Mouse (Mus musculus) adrenal gland, postnatal 14 days (tissue): ENCODE data around the gene Gramd1b. TPM values are rescaled to one million over a fixed set of nuclear protein-coding genes. Genes with fewer than 3 reads are reported as not detected.

Experiments
- DNase-seq: peaks from one replicate; pipeline ENCODE4 v3.0.0; 2021; ENCODE audit warnings: mixed read lengths
- long read RNA-seq, 2 experiments: library from polyadenylated mRNA; stranded (forward); transcript quantifications; one replicate each; pipeline ENCODE4 v2.0.0; 2021
- total RNA-seq: library from RNA; stranded (reverse); gene quantifications from 2 replicates; pipeline ENCODE4 v1.2.3, GENCODE M21; 2021

The Gramd1b gene
- 452 and 489 TPM in 2 replicates for total RNA-seq
- long read RNA-seq, experiment 1, full-length matches to known transcripts, result 61 of 175 reads
- long read RNA-seq, experiment 1, partial matches to known transcripts, result 21 of 175 reads
- long read RNA-seq, experiment 1, other reads (novel, unspliced or antisense), result 93 of 175 reads
- long read RNA-seq, experiment 2, full-length matches to known transcripts, result 66 of 179 reads
- long read RNA-seq, experiment 2, partial matches to known transcripts, result 59 of 179 reads
- long read RNA-seq, experiment 2, other reads (novel, unspliced or antisense), result 54 of 179 reads

DNA sequence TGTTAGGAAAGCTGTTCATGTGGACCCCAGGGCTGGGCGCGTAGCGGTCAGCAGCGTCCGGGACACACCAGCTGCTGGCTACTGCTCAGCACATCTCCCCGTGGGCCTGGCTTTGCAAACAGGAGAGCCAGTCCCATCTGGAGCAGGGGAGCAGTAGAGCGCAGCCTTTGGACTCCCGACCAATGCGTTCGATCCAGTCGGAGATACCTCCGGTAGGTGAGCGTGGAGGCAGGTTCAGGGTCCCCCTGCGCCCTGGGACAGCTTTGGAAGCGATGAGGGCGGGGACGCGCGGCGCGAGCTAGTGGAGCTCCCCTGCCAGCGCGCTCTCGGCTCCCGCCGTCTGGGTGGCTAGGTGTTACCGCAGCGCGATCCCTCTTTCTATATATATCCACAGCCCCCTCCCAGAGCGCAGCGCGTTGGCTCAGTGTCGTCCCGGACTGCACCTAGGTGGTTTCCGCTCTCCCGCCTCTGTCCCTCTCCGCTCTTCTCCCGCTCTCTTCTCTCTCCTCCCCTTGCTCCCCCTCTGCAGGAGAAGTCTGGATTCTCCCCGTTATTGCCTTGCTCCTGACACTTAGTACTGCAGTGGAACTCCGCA lies at the start of gene Gramd1b:
Gene Gramd1b, minus strand, starts transcription at position 357 of the 595 bp plus-strand sequence.
- peak; percentile 43 for DNase-seq

DNA sequence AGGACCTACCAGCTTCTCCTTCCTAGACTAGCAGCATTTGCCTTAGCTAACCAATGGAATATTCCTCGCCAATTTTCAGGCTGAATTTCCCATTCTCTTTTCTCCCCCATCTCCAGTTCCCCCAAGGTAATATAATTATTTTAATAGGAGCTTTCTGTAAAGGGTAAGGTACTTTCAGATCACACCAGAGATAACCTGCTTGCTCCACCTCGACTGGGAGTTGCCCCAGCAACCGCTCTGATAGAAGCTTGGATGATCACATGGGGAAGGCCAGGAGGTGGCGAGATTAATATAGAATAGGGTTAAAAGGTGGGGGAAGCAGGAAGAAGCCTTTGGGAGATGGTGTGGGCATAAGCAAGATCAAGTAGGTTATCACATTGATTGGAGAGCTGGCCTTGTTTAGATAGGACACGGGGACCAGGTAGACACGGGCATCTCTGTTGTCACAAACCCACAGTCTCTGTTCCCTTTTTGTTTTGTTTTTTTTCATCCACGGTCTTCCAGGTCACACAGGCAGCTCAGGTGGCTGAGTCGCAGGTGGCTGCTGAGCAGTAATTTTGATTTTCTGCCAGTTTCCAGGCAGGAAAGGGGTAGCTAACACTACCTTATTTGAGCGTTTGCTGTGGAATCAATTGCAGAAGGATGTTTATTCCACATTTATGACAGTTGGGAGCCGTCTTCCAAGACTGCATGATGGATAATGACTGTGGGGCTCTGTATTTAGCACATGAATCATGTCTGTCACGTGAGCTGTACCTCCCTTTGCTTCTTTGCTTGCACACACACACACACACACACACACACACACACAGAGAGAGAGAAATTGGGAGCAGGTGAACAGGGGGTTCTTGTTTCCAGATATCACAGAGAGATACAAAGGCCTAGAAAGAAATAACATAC lies 47.8 kb upstream of the Gramd1b start:
- DNase-seq, result no peak

DNA sequence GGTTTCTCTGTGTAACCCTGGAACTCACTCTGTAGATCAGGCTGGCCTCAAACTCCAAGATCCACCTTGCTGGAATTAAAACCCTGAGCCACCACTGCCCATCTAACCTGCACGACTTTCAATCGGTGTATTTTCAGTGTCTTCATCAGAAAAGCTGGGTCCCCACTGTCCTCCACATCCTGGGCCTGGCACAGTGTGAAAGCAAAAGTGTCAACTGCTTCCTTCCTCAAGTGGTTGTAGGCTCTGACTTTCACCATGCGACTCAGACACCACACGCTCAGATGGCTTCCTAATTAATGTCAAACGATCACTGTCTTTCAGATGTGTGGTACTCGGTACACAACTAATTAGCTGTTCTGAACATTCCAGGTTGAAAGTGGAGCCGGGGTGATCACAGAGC lies 45.9 kb upstream of the Gramd1b start:
- no peak for DNase-seq

DNA sequence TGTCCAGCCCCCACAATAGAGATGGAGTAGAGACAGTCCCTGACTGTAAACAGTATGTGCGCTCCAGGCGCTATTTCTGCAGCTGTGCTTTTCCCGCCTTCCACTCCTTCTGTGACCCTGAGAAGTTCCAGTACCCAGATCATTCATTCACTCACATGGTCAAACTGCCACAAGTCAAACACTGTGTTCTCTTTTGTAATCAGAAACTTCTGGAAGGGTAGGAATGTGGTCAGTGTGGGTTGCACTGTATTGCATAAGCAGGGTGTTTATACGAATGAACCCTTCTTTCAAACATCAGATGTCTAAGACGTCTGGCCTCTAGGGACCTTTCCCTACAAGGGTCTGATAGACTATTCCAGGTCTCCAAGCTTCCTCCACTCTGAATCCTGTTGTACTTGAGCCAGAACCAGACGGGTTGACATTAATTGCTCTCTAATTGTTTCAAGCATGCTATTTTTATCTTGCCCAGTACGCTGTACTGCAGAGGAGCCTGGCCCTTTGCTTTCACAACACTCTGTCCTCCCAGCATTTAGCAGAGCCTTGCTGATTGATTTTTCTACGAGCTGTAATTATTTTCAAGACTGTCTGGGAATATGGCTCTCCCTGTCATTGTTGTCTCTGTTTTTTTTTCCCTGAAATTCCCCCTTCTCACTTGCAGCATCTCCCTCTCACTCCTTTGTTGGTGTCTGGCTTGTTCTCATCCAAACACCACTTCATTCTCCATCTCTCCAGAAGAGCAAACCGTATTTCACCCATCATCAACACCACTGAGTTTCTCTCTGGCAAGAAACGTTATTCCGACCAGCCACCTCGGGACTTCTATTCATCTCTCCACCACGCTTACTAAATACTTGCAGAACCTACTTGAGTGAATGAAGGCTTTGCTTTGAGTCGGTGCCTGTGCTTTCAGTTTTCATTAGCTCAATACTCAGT lies 44.1 kb upstream of the Gramd1b start:
- DNase-seq, result peak; percentile 40

DNA sequence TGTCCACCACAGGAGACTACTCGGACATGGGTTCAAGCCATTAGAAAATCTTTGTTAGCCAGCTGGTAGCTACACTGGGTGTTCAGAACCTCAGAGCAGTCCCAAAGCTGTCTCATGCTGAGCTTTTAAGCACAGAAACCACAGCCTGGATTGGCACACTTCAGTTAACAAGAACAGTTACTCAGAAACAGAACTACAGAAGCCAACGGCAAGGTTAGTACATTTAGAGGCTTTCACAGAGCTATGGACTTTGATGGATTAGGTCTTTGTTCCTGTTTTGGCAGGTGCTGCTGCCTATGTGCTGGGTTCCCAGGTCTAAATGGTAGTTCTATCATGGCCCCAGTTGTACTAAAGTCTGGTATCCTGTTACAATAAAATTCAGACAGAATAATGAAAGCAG lies 40.1 kb upstream of the Gramd1b start:
- DNase-seq, result no peak

DNA sequence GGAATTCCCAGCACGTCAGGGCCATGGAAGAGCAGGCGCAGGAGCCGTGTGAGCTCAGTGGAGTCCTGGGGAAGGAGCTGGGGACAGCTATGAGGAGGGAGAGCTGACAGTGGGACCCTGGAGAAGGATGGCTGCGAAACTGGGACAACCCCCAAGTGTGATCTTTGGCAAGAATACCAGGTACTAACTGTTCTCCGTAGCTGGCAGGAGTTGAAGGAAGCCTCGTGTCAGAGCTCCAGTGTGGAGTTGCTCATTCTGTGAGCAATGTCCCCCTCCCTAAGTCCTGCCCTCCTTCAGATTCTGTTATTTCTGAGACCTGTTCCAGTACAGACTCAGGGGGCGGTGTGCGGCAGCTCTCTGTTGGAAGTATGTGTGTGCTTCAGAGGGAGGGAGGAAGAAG lies 36.9 kb upstream of the Gramd1b start:
- peak; percentile 12 for DNase-seq

DNA sequence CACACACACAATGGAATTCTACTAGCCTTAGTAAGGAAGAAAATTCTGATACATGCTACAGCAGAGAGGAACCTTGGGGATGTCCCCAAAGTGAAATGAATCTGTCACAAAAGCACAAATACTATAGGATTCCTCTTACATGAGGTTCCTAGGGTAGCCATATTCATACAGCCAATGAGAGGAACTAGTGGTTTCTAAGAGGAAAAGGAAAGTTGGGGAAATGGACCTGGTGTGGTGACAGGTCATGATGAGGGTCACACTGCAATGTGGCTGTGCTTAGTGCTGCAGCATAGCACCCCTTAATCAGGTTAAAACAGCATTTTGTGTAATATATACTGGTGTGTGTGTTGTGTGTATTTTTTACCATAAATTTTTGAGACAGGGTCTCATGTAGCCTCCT lies 32.6 kb upstream of the Gramd1b start:
- no peak for DNase-seq

DNA sequence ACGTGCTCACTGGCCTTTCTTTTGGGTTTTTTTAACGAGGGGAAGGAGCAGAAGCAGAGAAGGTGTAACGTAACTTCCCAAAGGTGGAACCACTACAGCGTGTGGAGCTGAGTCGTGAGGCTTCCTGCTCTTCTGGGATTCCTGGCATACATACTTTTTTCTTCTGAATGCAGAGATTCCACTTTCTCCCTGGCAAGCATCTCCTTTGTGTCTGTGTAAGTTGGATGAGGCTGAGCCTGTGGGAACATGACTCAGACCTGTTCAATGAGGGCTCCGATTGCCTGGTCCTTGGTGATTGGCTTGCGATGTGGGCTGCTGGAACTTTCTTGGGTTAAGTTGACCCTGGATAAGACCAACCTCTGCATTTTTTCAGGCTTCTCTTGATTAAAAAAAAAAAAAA lies 28.5 kb upstream of the Gramd1b start:
- DNase-seq, result no peak

DNA sequence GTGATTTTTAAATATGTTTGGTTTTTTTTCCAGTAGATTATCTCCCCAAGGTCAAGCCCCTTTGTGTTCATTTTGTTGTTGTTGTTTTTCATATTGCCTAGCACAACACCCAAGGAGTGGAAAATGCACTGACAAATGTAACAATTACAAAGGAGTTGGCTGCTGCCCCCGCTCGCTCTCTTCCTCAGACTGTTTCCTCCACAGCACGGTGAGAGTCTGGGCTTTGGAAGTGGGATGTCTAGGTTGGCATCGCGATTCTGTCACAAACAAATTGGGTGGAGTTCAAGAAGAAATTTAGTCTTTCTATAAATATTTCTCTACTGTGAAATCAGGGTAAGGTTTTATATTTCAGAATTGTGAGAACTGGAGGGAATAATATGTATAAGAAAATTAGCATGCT lies 26.6 kb upstream of the Gramd1b start:
- DNase-seq, result no peak

DNA sequence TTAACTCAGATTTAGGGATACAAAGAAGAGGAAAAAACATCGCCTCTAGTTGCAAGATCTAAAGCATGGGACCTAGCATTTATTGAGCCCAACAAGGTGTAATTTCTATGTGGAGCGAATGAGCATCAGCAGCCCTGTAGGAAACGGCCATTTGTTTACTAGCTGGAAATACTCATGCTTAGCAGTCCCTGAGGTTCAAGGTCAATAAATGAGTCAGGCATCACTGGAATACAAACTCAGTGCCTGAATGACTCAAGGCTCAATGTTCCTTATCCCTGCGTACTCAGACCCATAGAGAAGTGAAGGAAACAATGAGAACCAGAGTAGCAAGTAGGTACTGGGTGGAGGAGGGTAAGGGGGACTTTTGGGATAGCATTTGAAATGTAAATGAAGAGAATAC lies 25.2 kb upstream of the Gramd1b start:
- no peak for DNase-seq

DNA sequence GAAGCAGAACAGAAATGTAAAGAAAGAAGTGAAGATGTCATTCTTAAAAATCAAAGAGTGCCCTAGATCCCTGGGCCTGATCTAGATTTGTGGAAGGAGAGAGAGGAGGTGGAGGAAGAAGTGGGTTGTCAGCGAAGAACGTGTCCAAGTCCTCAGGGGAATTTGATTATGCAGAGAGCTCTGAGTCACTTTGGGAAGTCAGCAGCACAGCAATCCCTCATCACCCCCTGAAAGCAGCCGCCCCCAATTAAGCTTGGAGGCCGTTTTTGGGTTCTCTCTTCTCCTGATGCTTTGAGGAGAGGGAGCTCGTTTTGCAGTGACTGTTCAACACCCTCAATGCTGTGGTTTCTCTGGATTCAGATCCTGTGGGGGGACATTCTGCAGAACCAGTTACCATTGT lies 24.1 kb upstream of the Gramd1b start:
- no peak for DNase-seq

DNA sequence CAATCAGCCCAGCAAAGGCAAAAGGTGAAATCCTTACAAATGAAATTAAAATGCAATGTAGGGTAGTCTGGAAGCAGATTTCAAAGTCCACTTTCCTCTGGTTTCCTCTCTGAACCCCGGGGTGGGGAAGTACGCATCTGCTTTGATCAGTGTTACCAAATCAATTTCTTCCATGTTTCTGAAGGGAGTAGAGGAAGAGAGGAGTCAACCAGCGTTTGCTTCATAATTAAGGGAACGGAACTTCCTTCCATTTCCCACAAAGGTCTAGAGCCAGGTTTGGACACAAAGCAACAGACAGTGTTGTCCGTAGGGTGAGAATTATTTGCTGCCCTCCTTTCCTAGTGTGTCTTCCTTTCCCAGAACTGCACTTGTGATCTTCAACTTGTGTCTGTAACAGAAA lies 16.7 kb upstream of the Gramd1b start:
- DNase-seq, result no peak

DNA sequence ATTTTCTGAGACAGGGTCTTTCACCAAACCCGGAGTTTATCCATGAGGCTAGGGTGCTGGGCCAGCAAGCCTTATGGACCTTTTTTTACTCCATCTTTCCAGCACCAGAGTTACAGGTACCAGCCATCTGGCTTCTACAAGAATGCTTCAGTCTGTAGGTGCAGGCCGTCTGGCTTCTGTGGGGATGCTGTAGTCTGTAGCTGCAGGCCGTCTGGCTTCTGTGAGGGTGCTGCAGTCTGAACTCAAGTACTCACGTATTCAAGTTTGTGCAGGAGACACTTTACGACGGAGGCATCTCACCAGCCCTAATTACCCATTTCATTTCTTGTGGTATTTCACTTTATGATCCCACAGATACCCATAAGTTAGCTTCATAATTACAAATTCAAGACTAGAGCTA lies 14.0 kb upstream of the Gramd1b start:
- DNase-seq, result no peak

DNA sequence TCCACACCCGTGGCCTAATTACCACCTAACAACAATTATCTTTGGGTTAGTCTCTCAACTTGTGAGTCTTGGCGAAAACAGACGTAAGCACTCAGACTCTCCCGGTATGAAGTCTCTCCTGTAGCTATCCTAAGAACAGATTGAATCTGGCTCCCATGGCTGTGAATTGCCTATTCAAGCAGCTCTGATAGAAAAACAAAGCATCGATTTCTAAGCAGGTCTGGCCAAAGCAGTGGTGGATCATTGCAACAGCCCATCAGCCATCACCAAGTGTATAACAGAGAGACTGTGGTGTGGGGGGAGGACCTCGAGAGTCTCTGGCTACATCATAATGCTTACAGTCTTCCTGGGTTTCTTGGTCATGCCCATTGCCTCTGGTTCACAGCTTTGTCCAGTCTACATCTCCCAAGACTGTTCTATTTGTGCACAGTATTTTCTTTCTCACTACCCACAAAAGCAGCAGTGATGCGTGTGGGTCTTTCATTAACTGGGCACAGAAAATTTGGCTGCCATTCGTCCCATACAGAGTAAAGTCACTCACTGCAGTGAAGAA lies 8.5 kb upstream of the Gramd1b start:
- no peak for DNase-seq

DNA sequence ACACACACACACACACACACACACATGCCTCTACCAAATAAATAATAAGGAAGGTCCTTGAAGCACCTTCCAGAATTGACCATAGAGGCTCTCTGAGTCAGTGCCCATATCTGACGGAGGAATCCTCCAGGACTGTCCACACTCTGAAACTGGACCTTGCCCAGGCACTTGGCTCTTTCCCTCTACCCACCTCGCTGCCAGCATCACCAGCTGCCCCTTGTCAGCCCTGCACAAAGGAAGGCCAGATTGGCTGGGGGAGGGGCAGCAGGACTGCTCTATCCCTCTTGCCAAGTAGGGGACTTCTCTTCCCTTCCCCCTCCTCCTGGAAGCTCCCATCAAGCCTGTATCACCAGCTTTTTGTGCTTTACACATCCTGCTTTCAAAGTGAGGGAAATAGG lies 6.5 kb upstream of the Gramd1b start:
- DNase-seq, result peak; percentile 59

DNA sequence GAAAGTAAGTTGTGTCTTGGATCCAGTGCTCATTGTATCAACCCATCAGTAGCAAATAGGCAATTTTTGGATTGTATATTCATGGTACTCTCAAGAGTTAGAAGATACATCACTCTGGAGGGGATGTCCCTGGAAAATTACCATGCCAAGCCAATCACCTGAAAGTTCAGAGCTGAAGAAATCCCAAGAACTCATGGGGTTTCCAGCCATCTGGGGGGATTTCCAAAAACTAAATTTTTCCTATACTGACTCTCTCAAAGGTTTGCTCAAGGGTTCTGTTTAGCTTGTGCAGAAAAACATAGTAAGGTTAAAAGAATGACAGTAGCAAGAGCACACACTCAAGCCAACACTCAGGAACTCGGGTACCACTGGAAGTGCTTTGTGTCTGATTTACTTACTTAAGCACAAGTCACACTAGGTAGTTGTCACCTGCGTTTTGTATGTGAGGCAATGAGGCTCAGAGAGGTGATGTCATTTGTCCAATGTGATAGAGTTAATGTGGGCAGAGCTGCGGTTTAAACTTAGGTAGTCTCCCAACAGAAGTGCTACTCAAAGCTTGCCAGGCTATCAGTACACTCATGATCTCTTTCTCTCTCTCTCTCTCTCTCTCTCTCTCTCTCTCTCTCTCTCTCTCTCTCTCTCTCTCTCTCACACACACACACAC lies 6.0 kb upstream of the Gramd1b start:
- no peak for DNase-seq

DNA sequence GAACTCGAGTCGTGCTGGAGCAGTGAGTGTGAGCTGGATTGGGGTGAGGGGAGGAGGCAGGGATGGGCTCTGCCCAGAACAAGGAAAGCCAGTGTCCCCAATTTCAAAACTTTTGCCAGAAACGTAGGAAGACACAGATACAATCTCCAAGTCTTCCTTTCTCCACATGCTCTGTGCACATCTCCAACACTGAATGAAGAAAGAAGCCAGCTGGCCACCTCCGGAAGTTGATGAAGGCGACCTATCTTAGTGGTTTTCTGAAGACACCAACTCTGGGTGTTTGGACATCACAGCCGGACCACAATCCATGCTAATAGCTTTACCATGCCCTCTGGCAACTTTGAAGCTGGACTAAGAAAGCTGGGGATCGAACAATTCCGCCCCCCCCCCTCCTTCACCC lies 647 bp downstream of the Gramd1b start:
- no peak for DNase-seq

DNA sequence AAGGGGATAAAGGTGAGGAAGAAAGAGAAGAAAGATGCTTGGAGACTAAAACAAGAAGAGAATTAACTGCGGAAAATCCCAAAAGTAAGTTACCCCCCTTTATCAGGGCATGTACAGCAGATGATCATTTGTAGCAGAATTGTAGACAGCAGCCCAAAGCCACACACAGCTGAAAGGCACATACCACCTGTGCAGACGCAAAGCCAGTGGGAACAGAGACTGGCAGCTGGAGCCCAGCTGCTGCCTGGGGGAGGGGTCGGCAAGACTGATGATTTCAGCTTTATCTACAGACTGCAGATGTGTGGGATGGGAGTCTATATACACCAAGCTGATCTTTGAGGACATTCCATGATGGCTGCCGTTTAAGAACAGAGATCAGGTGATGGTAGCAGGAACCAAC lies 2.5 kb downstream of the Gramd1b start:
- no peak for DNase-seq

DNA sequence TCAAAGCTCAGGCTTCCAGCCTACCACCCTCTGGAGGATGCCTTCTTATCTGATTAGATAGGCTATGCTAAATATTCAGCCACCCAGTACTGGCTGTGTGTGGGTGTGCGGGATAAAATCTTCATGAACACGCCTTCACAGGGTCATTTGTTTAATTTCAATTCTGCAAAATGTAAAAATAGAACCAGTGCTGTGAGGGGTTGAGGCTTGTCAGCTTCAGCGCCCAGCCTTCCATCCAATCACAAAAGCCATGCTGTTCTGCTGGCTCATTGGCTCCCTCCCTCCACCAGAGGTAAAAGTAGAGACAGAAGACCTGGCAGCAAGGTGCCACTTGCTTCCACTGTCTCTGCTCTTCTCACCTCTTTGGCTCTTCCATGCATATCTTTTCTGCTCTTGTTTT lies 4.3 kb downstream of the Gramd1b start:
- DNase-seq, result no peak

DNA sequence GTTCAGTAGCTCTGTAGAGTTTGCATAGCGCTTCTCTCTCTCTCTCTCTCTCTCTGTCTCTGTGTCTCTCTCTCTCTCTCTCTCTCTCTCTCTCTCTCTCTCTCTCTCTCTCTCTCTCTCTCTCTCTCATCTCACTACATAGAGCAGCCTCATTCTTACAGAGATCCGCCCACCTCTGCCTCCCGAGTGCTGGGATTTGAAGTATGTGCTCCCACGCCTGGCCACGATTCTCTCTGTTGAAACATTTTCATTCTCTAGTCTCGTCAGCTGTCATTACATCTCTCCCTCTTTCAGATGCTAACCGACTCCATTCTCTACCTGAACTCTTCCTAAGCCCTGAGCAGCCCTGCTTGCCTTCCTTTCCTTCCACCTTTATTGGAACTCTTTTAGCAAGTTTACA lies 9.0 kb downstream of the Gramd1b start:
- no peak for DNase-seq

DNA sequence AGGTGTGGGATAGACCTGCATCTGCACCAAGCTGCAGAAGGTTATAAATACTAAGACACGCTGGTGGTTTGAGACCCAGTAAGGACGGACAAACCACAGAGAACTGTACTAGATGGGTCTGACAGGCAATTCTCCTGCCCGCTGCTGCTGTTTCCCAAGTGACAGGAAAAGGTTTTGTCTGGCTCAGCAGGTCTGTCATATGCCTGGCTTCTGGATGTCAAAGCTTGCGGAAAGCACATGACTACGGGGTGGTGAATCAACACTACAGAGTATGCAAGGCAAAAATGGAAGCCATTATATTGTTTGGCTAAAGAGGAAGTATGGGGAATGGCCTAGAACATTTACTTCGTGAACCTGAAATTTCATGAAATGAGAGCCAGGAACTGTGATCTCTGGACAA lies 10.1 kb downstream of the Gramd1b start:
- DNase-seq, result no peak
